Mouse (Mus musculus) olfactory bulb, adult 2 months (tissue): ENCODE measurements around the gene Syt14. TPM values are rescaled to one million over a fixed set of nuclear protein-coding genes. Genes with fewer than 3 reads are reported as not detected.

ENCODE experiments used
- H3K27ac ChIP-seq: fragments of 200-500 bp; 2 replicates; pipeline ENCODE4 v1.5.1; 2012; ENCODE audit warnings: low read depth, low read length; ENCODE audit not compliant: insufficient read depth
- H3K4me1 ChIP-seq: fragments of 200-500 bp; 2 replicates; pipeline ENCODE4 v1.6.1; 2012; ENCODE audit warnings: low read length; ENCODE audit not compliant: control insufficient read depth, insufficient read depth
- H3K4me3 ChIP-seq: fragments of 200-500 bp; 2 replicates; pipeline ENCODE4 v1.5.1; 2012; ENCODE audit warnings: mild to moderate bottlenecking, low read depth, low read length, moderate library complexity; ENCODE audit not compliant: insufficient read depth
- CTCF ChIP-seq: fragments of 200-500 bp; IDR thresholded peaks from 2 replicates; pipeline ENCODE4 v1.5.1; 2012; ENCODE audit warnings: low read depth, mild to moderate bottlenecking, low read length, moderate library complexity; ENCODE audit not compliant: insufficient read depth
- POLR2A ChIP-seq: fragments of 200-500 bp; IDR thresholded peaks from 2 replicates; pipeline ENCODE4 v1.6.1; 2012; ENCODE audit warnings: mild to moderate bottlenecking, low read depth, low read length, moderate library complexity; ENCODE audit not compliant: insufficient read depth
- whole genome bisulfite sequencing: fragments of 180-500 bp; shearing (Covaris S2); methylation state at CpG from one replicate; pipeline ENCODE4 v1.1.7; 2018; 5-methylcytosine and 5-hydroxymethylcytosine counted together
- polyA plus RNA-seq: library from polyadenylated mRNA; stranded (reverse); fragments of >200 nt; gene quantifications from 2 replicates; pipeline ENCODE4 v1.2.4, GENCODE M21; 2012; ENCODE audit warnings: low replicate concordance; ENCODE audit not compliant: missing spikeins, insufficient read depth, insufficient read length

Gene Syt14
- polyA plus RNA-seq, 1 experiment, result not detected

- Histone ChIP-seq H3K4me3 (no peak overlapping the region), H3K27ac (no peak overlapping the region; the same call in 1 of the 2 replicates), H3K4me1 (no peaks in the 10 kb centered on the region)
- TF ChIP-seq POLR2A (no peak), CTCF (no peak)
- 75% methylated on average over 2 of the region's 2 CpGs for WGBS
Observed at GRCm38 (mm10) chr1:193001587-193001986, 34.0 kb downstream of the Syt14 start.

GRCm38 (mm10) chr1:193000908-193001307 lies 34.7 kb downstream of the Syt14 start:
- H3K4me3 ChIP-seq, result no peak overlapping the region
- no peak overlapping the region for H3K27ac ChIP-seq
- no peaks in the 10 kb centered on the region for H3K4me1 ChIP-seq
- TF ChIP-seq CTCF (no peak), POLR2A (no peak)

GRCm38 (mm10) chr1:192994179-192994873 lies 41.2 kb downstream of the Syt14 start:
- no peak overlapping the region for H3K4me3 ChIP-seq
- no peaks in the 10 kb centered on the region for H3K4me1 ChIP-seq
- no peak for TF ChIP-seq CTCF
- TF ChIP-seq POLR2A, result no peak
- 93% methylated on average over 2 of the region's 2 CpGs for WGBS
- no peak overlapping the region for H3K27ac ChIP-seq

GRCm38 (mm10) chr1:192993491-192993890 lies 42.1 kb downstream of the Syt14 start:
- no peak for TF ChIP-seq CTCF
- TF ChIP-seq POLR2A, result no peak
- Histone ChIP-seq H3K4me1 (no peaks in the 10 kb centered on the region), H3K4me3 (no peak overlapping the region), H3K27ac (no peak overlapping the region)

GRCm38 (mm10) chr1:192987203-192987602 lies 48.4 kb downstream of the Syt14 start:
- 96% methylated on average over 3 of the region's 3 CpGs for WGBS
- TF ChIP-seq CTCF (no peak), POLR2A (no peak)
- no peak overlapping the region for H3K4me3 ChIP-seq
- H3K27ac ChIP-seq, result no peak overlapping the region
- H3K4me1 ChIP-seq, result no peaks in the 10 kb centered on the region

- Histone ChIP-seq H3K4me3 (no peak overlapping the region), H3K4me1 (no peaks in the 10 kb centered on the region), H3K27ac (no peak overlapping the region)
- TF ChIP-seq POLR2A, result no peak
- no peak for TF ChIP-seq CTCF
- WGBS, result 60% methylated on average over 3 of the region's 3 CpGs
Observed at GRCm38 (mm10) chr1:192986481-192986880, 49.1 kb downstream of the Syt14 start.

- no peak for TF ChIP-seq POLR2A
- TF ChIP-seq CTCF, result no peak
- Histone ChIP-seq H3K27ac (no peak overlapping the region), H3K4me1 (no peaks in the 10 kb centered on the region), H3K4me3 (no peak overlapping the region)
- 91% methylated on average over 4 of the region's 4 CpGs for WGBS
Observed at GRCm38 (mm10) chr1:192984333-192984732, 51.2 kb downstream of the Syt14 start.

- TF ChIP-seq CTCF (no peak), POLR2A (no peak)
- Histone ChIP-seq H3K4me1 (no peaks in the 10 kb centered on the region), H3K4me3 (no peak overlapping the region), H3K27ac (no peak overlapping the region)
- 93% methylated on average over 3 of the region's 3 CpGs for WGBS
Observed at GRCm38 (mm10) chr1:192981658-192982057, 53.9 kb downstream of the Syt14 start.

GRCm38 (mm10) chr1:192981120-192981519 lies 54.5 kb downstream of the Syt14 start:
- no peak overlapping the region for H3K27ac ChIP-seq
- no peak for TF ChIP-seq POLR2A
- TF ChIP-seq CTCF, result no peak
- H3K4me3 ChIP-seq, result no peak overlapping the region
- WGBS, result 62% methylated on average over 1 of the region's 1 CpGs
- no peaks in the 10 kb centered on the region for H3K4me1 ChIP-seq
